Mouse (Mus musculus): ENCODE results near the gene Avpi1. TPM values are rescaled to one million over a fixed set of nuclear protein-coding genes. Genes with fewer than 3 reads are reported as not detected.
A peak's percentile ranks its signal among the peaks of the same experiment; 100 is the strongest.

Avpi1 gene
- total and polyA plus RNA-seq, 2 experiments = 38.2 to 49.0 TPM

- Histone ChIP-seq H3K9ac (ENCODE audit: low read depth, low read length) (no peak overlapping the region), H3K79me2 (ENCODE audit: control insufficient read depth, insufficient read depth, low read length) (no peaks in the 10 kb centered on the region), H3K4me1 (ENCODE audit: control insufficient read depth, insufficient read depth, low read length) (peaks cover 8% of the 10 kb centered on the region), H3K27ac (replicated peaks; ENCODE audit: insufficient read depth, low read depth, low read length) (no peak overlapping the region), H3K4me3 (ENCODE audit: insufficient read depth, low read depth, low read length) (no peak overlapping the region), H3K36me3 (ENCODE audit: control insufficient read depth, insufficient read depth, low read length) (peaks cover 46% of the 10 kb centered on the region), H3K27me3 (ENCODE audit: control insufficient read depth, insufficient read depth, low read length) (no peaks in the 10 kb centered on the region)
- peak; percentile 68 for DNase-seq (ENCODE audit: extremely low read depth, low read depth, low spot score)
- TF ChIP-seq POLR2A (IDR thresholded peaks at IDR 0.05; ENCODE audit: extremely low read depth, insufficient read depth, low read length) = no peak
- no peak for TF ChIP-seq CTCF (IDR thresholded peaks at IDR 0.05; ENCODE audit: low read depth, low read length)
- WGBS = 37% methylated on average over 9 of the region's 9 CpGs
Observed at GRCm38 (mm10) chr19:42118142-42118541, 10.7 kb downstream of the Avpi1 start.

- H3K27me3 ChIP-seq (ENCODE audit: control insufficient read depth, insufficient read depth, low read length) = no peaks in the 10 kb centered on the region
- H3K79me2 ChIP-seq (ENCODE audit: control insufficient read depth, insufficient read depth, low read length) = no peaks in the 10 kb centered on the region
- no peak overlapping the region for H3K9ac ChIP-seq (ENCODE audit: low read depth, low read length)
- 82% methylated on average over 4 of the region's 4 CpGs for WGBS
- no peak overlapping the region for H3K4me3 ChIP-seq (ENCODE audit: insufficient read depth, low read depth, low read length)
- peaks cover 8% of the 10 kb centered on the region for H3K4me1 ChIP-seq (ENCODE audit: control insufficient read depth, insufficient read depth, low read length)
- no peak overlapping the region for H3K27ac ChIP-seq (replicated peaks; ENCODE audit: insufficient read depth, low read depth, low read length)
- no peak for DNase-seq (ENCODE audit: extremely low read depth, low read depth, low spot score)
- TF ChIP-seq CTCF (IDR thresholded peaks at IDR 0.05; ENCODE audit: low read depth, low read length) = no peak
- no peak for TF ChIP-seq POLR2A (IDR thresholded peaks at IDR 0.05; ENCODE audit: extremely low read depth, insufficient read depth, low read length)
- H3K36me3 ChIP-seq (ENCODE audit: control insufficient read depth, insufficient read depth, low read length) = peaks cover 48% of the 10 kb centered on the region
Observed at GRCm38 (mm10) chr19:42115783-42116335, 13.0 kb downstream of the Avpi1 start.

- TF ChIP-seq CTCF (IDR thresholded peaks at IDR 0.05; ENCODE audit: low read depth, low read length) = no peak
- no peak for TF ChIP-seq POLR2A (IDR thresholded peaks at IDR 0.05; ENCODE audit: extremely low read depth, insufficient read depth, low read length)
- peak overlapping the region; percentile 65 for H3K27ac ChIP-seq (replicated peaks; ENCODE audit: insufficient read depth, low read depth, low read length)
- H3K4me3 ChIP-seq (ENCODE audit: insufficient read depth, low read depth, low read length) = no peak overlapping the region
- H3K27me3 ChIP-seq (ENCODE audit: control insufficient read depth, insufficient read depth, low read length) = no peaks in the 10 kb centered on the region
- peaks cover 14% of the 10 kb centered on the region for H3K4me1 ChIP-seq (ENCODE audit: control insufficient read depth, insufficient read depth, low read length)
- WGBS = 34% methylated on average over 9 of the region's 9 CpGs
- peaks cover 32% of the 10 kb centered on the region for H3K36me3 ChIP-seq (ENCODE audit: control insufficient read depth, insufficient read depth, low read length)
- H3K9ac ChIP-seq (ENCODE audit: low read depth, low read length) = no peak overlapping the region
- H3K79me2 ChIP-seq (ENCODE audit: control insufficient read depth, insufficient read depth, low read length) = peaks cover 12% of the 10 kb centered on the region; the same call in 1 of the 2 replicates
- peak; percentile 77 for DNase-seq (ENCODE audit: extremely low read depth, low read depth, low spot score)
Observed at GRCm38 (mm10) chr19:42104681-42105080, 24.2 kb downstream of the Avpi1 start.

- Histone ChIP-seq H3K4me1 (ENCODE audit: control insufficient read depth, insufficient read depth, low read length) (peaks cover 10% of the 10 kb centered on the region; the same call in 1 of the 2 replicates), H3K36me3 (ENCODE audit: control insufficient read depth, insufficient read depth, low read length) (peaks cover 19% of the 10 kb centered on the region), H3K27ac (replicated peaks; ENCODE audit: insufficient read depth, low read depth, low read length) (no peak overlapping the region), H3K9ac (ENCODE audit: low read depth, low read length) (no peak overlapping the region), H3K79me2 (ENCODE audit: control insufficient read depth, insufficient read depth, low read length) (peaks cover 17% of the 10 kb centered on the region), H3K4me3 (ENCODE audit: insufficient read depth, low read depth, low read length) (no peak overlapping the region), H3K27me3 (ENCODE audit: control insufficient read depth, insufficient read depth, low read length) (no peaks in the 10 kb centered on the region)
- no peak for DNase-seq (ENCODE audit: extremely low read depth, low read depth, low spot score)
- no peak for TF ChIP-seq POLR2A (IDR thresholded peaks at IDR 0.05; ENCODE audit: extremely low read depth, insufficient read depth, low read length)
- TF ChIP-seq CTCF (IDR thresholded peaks at IDR 0.05; ENCODE audit: low read depth, low read length) = no peak
- 62% methylated on average over 3 of the region's 3 CpGs for WGBS
Observed at GRCm38 (mm10) chr19:42099406-42099805, 29.5 kb downstream of the Avpi1 start.

- no peak for TF ChIP-seq CTCF (IDR thresholded peaks at IDR 0.05; ENCODE audit: low read depth, low read length)
- no peak for TF ChIP-seq POLR2A (IDR thresholded peaks at IDR 0.05; ENCODE audit: extremely low read depth, insufficient read depth, low read length)
- peak; percentile 39 for DNase-seq (ENCODE audit: extremely low read depth, low read depth, low spot score)
- Histone ChIP-seq H3K4me3 (ENCODE audit: insufficient read depth, low read depth, low read length) (peak overlapping the region; percentile 79), H3K9ac (ENCODE audit: low read depth, low read length) (peak overlapping the region; percentile 90), H3K27me3 (ENCODE audit: control insufficient read depth, insufficient read depth, low read length) (peaks cover 5% of the 10 kb centered on the region), H3K4me1 (ENCODE audit: control insufficient read depth, insufficient read depth, low read length) (peaks cover 9% of the 10 kb centered on the region), H3K36me3 (ENCODE audit: control insufficient read depth, insufficient read depth, low read length) (peaks cover 7% of the 10 kb centered on the region), H3K79me2 (ENCODE audit: control insufficient read depth, insufficient read depth, low read length) (peaks cover 30% of the 10 kb centered on the region), H3K27ac (replicated peaks; ENCODE audit: insufficient read depth, low read depth, low read length) (peak overlapping the region; percentile 68)
- WGBS = under 1% methylated on average over 52 of the region's 52 CpGs
Observed at GRCm38 (mm10) chr19:42090637-42091141, 38.2 kb downstream of the Avpi1 start.

Measured in liver, adult 2 months (tissue).